Mouse (Mus musculus) regulatory T cell (primary cell): ENCODE results near the gene Fzd2.

ENCODE experiments used
- in situ Hi-C: fragments of 300-600 bp; cut with MboI, MseI; formaldehyde crosslinking; loops from one replicate; pipeline ENCODE4 v1.15.1; 2025; ENCODE audit warnings: high pct_unique_total_duplicates

The Fzd2 gene

DNA sequence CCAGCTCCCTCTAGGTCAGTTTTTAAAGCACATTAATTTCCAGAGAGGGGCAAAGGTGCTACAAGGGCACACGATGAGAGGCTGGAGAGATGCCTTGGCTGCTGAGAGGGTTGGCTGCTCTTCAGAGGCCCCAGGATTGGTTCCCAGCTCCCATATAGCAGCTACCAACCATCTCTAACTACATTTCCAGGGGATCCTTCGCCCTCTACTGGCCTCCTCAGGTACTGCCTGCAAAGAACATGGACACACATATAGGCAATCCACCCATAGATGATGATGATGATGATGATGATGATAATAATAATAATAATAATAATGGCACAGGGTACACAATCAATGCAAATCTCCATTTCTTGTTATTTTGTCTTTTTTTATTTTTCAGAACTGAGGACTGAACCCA, 15.3 kb downstream of the Fzd2 start:
- in situ Hi-C loops = no loop called here

DNA sequence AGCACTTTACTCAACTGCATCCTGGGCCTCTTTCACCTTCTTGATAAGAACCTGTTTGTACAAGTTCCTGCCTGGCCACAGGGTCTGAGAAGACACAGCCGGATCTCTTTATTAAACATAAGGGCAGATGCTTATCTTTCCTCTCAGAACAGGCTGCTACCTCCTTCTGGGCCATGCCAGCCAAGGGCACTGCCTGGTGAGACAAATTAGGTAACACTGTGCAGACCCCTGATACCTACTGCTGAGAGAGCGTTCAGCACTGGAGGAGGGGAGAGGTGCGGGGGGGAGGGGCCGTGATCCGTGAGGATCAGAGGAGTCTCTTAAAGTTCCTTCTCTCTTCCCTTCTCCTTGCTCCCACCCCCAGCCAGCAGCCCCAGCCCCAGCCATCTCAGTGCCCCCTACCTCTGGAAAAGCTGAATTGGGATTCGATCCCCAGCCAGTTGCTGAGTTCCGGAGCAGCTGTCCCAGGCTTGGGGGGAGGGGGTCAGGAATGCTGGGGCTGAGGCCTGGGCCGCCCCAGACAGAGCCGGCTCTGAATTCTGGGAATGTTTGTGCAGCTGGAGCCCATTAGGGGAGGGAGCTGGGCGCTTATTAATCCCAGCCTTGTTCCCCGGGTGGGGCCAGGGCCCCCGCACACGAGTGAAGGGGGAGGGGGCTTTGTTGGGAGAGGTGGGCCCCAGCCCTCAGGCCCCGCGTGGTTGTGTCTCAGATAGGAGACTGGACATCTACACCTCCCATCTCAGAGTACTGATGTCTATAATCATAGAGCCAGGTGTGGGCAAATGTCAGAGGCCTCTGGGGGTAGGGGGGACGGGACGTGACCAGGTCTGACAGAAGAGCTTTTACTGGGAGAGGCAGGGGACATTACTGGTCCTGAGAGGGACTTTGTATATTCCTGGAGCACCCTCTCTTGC, 19.9 kb downstream of the Fzd2 start:
- in situ Hi-C loops = no loop called here

DNA sequence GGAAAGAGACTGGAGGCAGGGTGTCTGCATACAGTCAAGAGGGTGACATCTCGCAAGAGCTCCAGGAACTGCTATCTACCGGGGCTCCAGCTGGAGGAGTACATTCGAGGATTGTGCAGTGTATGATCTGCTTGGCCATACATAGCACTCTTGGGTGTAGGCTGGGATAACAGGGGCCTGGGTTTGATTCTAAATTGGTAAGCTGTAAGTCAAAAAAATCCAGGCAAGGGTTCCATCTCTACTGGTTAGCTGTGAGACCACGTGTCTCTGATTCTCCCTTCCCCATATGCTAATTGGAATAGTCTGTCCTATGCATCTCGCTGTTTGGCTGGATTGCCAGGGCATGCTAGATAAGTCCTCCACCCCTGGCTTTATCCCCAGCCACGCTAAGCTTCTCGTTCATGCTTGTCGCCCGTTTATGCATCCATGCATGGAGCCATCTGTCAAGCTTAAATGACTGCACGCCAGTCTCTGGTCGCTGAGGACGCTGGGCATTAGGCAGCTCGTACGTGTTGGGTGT, 20.8 kb downstream of the Fzd2 start:
- in situ Hi-C loops = no loop called here

GRCm38 (mm10) chr11:102627171-102627931, 23.2 kb downstream of the Fzd2 start:
- in situ Hi-C loops = no loop called here

GRCm38 (mm10) chr11:102628529-102628928, 24.3 kb downstream of the Fzd2 start:
- in situ Hi-C loops = no loop called here

DNA sequence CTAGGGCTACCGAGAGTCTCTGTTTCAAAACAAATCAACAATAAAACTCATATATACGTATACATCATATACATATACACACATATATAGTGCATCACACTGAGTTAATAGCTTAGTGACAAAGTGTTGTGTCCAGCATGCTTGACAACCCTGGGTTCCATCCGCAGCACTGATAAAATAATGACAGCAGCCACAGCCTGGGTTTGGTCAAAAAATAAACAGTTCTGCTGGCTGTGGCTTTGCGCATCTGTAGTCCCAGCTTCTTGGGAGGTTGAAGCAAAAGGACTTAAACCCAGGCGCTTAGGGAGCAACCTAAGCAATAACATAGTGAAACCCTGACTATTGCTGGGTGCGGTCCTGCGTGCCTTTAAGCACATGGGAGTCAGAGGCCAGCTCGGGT, 25.2 kb downstream of the Fzd2 start:
- in situ Hi-C loops = no loop called here

GRCm38 (mm10) chr11:102630731-102631130, 26.5 kb downstream of the Fzd2 start:
- in situ Hi-C loops = no loop called here

GRCm38 (mm10) chr11:102631203-102631602, 27.0 kb downstream of the Fzd2 start:
- in situ Hi-C loops = no loop called here

DNA sequence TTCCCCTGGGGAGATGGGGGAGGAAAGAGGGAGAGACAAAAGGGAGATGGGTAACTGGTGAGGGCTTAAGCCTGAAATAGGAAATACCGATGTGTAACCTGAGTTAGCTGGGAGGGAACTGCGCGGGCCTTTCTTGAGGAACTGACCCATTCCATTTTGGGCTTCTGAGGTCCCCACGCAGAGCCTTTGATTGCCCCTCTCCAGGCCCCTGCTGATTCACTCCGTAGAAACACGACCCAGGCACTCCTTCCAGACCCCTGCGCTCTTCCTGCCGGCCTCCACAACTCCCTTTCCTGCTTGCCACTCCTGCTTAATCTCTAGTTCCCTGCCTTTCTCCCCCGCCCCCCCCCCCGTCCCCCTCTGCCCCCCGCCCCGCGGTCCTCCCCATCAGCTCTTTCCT, 28.5 kb downstream of the Fzd2 start:
- in situ Hi-C loops = no loop called here

DNA sequence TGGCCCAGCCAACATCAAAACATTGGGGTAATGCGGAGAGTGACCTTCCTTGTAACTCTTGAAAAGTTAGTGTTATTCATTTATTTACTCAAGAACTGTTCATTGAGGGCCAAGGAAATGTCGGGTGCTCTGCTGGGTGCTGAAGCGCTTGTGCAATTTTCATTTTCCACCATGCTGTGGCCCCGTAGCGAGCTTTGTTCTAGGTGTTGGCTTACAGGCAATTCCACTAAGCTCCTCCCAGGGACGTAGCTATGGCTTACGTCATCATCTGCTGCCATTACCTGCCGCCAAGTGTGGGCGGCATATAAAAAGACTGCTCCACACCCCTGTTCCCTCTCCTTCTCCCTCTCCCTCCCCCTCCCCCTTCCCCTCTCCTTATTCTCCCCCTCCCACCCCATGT, 29.2 kb downstream of the Fzd2 start:
- in situ Hi-C loops = no loop called here

DNA sequence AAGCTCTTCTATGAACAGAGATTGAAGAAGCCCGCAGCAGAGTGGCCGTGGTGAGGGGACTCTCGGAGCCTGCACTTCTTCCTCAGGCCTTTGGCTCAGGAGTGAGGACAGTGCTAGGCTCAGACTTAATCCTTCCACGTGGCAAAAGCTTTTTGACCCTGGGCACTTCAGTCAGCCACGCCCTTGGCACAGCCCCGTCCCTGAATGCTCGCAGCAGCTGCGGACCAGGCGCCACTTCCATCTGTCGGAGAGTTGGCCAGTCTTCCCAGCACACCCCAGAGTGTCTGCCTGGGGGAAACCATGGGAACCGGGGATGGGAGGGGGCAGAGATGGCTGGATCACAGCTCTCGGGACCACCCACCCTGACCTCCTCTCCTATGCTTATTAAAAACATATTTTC, 32.7 kb downstream of the Fzd2 start:
- in situ Hi-C loops = no loop called here

- in situ Hi-C loops = no loop called here
Measured at GRCm38 (mm10) chr11:102643891-102644382, 39.7 kb downstream of the Fzd2 start.

DNA sequence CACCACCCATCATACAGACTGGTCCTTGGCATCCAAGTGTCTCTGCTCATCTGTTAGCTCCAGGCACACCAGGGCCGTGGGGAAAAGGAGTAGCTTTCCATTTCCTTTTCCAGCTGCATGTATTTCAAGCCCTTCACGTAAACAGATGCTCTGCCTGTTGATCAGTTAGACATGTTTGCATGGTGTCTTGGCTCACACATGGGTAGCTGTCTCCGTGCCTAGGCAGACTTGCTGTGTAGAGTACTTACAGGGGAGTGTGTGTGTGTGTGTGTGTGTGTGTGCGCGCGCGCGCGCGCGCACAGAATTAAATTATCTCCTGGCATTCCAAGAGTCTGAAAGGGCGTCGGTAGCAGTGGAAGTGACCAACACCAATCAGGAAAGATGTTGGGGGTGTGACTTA, 42.0 kb downstream of the Fzd2 start:
- in situ Hi-C loops = no loop called here

- in situ Hi-C loops = no loop called here
Measured at GRCm38 (mm10) chr11:102647885-102648284, 43.7 kb downstream of the Fzd2 start.

GRCm38 (mm10) chr11:102651381-102651780, 47.2 kb downstream of the Fzd2 start:
- in situ Hi-C loops = loop anchor here (5.0 kb wide), 1 partner anchor 164 kb away; no protein-coding TSS in a partner anchor

DNA sequence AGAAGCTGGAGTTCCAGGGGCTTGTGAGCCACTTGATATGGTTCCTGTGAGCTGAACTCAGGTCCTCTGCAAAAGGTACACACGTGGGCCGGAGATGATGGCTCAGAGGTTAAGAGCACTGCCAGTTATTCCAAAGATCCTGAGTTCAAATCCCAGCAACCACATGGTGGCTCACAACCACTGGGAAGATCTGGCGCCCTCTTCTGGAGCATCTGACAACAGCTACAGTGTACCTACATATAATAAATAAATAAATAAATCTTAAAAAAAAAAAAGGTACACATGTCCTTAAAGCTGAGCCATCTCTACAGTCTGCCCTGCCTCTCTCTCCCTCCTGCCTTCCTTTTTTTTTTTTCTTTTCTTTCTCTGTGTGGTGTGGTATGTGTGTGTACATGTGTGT, 48.6 kb downstream of the Fzd2 start:
- in situ Hi-C loops = loop anchor here (5.0 kb wide), 1 partner anchor 166 kb away; no protein-coding TSS in a partner anchor

DNA sequence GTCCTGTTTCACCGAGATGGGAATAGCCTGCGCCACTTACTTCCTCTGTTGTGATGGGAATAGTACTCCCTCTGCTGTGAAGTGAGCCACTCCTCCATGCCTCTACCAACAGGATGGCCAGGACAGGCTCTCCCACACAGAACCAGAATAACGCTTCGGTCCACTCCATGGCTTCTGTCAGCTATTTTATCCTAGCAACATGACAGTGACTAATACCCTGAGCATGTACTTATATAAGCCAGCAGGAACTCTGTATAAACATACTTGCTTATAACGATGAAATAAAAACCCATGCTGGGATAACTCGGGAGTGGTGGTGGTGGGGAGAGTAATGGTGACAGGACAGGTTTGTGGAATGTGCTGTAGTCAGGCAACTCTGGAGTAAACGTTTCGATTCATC, 51.7 kb downstream of the Fzd2 start:
- in situ Hi-C loops = no loop called here

DNA sequence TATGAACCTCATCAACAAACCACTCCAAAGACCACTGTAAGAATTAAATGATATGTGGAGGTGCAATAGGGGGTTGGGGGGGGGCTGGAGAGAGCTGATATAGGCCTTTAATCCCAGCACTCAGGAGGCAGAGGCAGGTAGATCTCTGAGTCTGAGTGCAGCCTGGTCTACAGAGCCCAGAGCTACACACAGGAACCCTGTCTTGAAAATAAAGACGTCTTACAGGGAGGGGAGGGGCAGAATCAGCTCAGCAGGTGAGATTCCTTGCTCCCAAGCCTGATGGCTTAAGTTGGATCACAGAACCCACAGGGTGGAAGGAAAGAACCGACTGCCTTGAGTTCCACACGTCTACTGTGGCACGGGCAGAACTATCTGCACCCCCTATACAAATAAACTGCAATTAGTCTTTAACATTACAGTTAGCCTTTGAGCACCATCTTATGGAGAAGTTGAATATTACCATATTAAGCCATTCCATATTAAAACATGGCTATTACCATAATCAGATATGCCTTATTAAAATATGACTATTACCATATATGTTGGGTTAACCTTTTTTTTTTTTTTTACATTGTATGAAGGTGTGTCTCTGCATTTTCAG, 52.2 kb downstream of the Fzd2 start:
- in situ Hi-C loops = no loop called here

GRCm38 (mm10) chr11:102656931-102657330, 52.7 kb downstream of the Fzd2 start:
- in situ Hi-C loops = no loop called here
